Mouse (Mus musculus): ENCODE results near the gene Tmem176b. TPM values are rescaled to one million over a fixed set of nuclear protein-coding genes. Genes with fewer than 3 reads are reported as not detected.
"Not testable (repeated sequence)": the region's sequence is repeated elsewhere in the genome, so short reads cannot be mapped to it uniquely, and the experiment has no call there.

The Tmem176b gene
- total RNA-seq (2014; fragmentation: Nextera tagmentation) (127 TPM in 2 replicates), total RNA-seq (2017) (88.4 and 105 TPM in 2 replicates)

GRCm38 (mm10) chr6:48840973-48841625, at the start of gene Tmem176b:
Tmem176b (minus strand) TSS chr6:48841496.
- ATAC-seq (replicated peaks; ENCODE audit: poor library complexity, severe bottlenecking) = peak; percentile 64

GRCm38 (mm10) chr6:48876510-48877135, 35.3 kb upstream of the Tmem176b start:
- no peak for ATAC-seq (replicated peaks; ENCODE audit: poor library complexity, severe bottlenecking)

GRCm38 (mm10) chr6:48875515-48875914, 34.2 kb upstream of the Tmem176b start:
- ATAC-seq (replicated peaks; ENCODE audit: poor library complexity, severe bottlenecking) = no peak

- ATAC-seq (replicated peaks; ENCODE audit: poor library complexity, severe bottlenecking) = no peak
Observed at GRCm38 (mm10) chr6:48874576-48874975, 33.3 kb upstream of the Tmem176b start.

GRCm38 (mm10) chr6:48872596-48872995, 31.3 kb upstream of the Tmem176b start, which contains the start of gene Aoc1:
Aoc1 (plus strand) TSS chr6:48872896.
- no peak for ATAC-seq (replicated peaks; ENCODE audit: poor library complexity, severe bottlenecking)

GRCm38 (mm10) chr6:48869774-48870173, 28.5 kb upstream of the Tmem176b start:
- ATAC-seq (replicated peaks; ENCODE audit: poor library complexity, severe bottlenecking) = no peak

- no peak for ATAC-seq (replicated peaks; ENCODE audit: poor library complexity, severe bottlenecking)
Observed at GRCm38 (mm10) chr6:48867158-48867557, 25.9 kb upstream of the Tmem176b start.

- ATAC-seq (replicated peaks; ENCODE audit: poor library complexity, severe bottlenecking) = not testable (repeated sequence)
Observed at GRCm38 (mm10) chr6:48866355-48866950, 25.2 kb upstream of the Tmem176b start.

GRCm38 (mm10) chr6:48865152-48865745, 24.0 kb upstream of the Tmem176b start:
- no peak for ATAC-seq (replicated peaks; ENCODE audit: poor library complexity, severe bottlenecking)

GRCm38 (mm10) chr6:48864723-48865122, 23.4 kb upstream of the Tmem176b start:
- no peak for ATAC-seq (replicated peaks; ENCODE audit: poor library complexity, severe bottlenecking)

GRCm38 (mm10) chr6:48864181-48864580, 22.9 kb upstream of the Tmem176b start:
- ATAC-seq (replicated peaks; ENCODE audit: poor library complexity, severe bottlenecking) = no peak

- ATAC-seq (replicated peaks; ENCODE audit: poor library complexity, severe bottlenecking) = no peak
Observed at GRCm38 (mm10) chr6:48863488-48863887, 22.2 kb upstream of the Tmem176b start.

GRCm38 (mm10) chr6:48862816-48863215, 21.5 kb upstream of the Tmem176b start:
- ATAC-seq (replicated peaks; ENCODE audit: poor library complexity, severe bottlenecking) = no peak

GRCm38 (mm10) chr6:48861616-48862280, 20.5 kb upstream of the Tmem176b start:
- ATAC-seq (replicated peaks; ENCODE audit: poor library complexity, severe bottlenecking) = no peak

- ATAC-seq (replicated peaks; ENCODE audit: poor library complexity, severe bottlenecking) = no peak
Observed at GRCm38 (mm10) chr6:48860851-48861250, 19.6 kb upstream of the Tmem176b start.

GRCm38 (mm10) chr6:48860130-48860815, 19.0 kb upstream of the Tmem176b start:
- ATAC-seq (replicated peaks; ENCODE audit: poor library complexity, severe bottlenecking) = peak; percentile 88

- no peak for ATAC-seq (replicated peaks; ENCODE audit: poor library complexity, severe bottlenecking)
Observed at GRCm38 (mm10) chr6:48857613-48858302, 16.5 kb upstream of the Tmem176b start.

GRCm38 (mm10) chr6:48854155-48854554, 12.9 kb upstream of the Tmem176b start:
- ATAC-seq (replicated peaks; ENCODE audit: poor library complexity, severe bottlenecking) = no peak

- ATAC-seq (replicated peaks; ENCODE audit: poor library complexity, severe bottlenecking) = no peak
Observed at GRCm38 (mm10) chr6:48851820-48852491, 10.7 kb upstream of the Tmem176b start.

Measured in granulocyte monocyte progenitor cell, adult 5-6 weeks (primary cell).